ENCODE assay signal across 8 mouse cellular contexts in genomic region chr15:89452906-89453864, GRCm38 (mm10). TPM values are rescaled to one million over a fixed set of nuclear protein-coding genes. Genes with fewer than 3 reads are reported as not detected.
DNase-seq lines count a peak whose midpoint lies in the region; ATAC-seq and TF ChIP-seq lines count a peak whose summit lies in the region.

No protein-coding gene starts in this region.

- peak; percentile 74 for ATAC-seq in embryonic facial prominence, embryonic 14.5 days (ENCODE audit: low read depth)
- ATAC-seq in hematopoietic stem cell, adult 5-6 weeks (replicated peaks in 1 of 2; ENCODE audit: insufficient read depth in 1 of 2, low FRiP score in 2 of 2, low TSS enrichment in 1 of 2, low read depth in 1 of 2, poor library complexity in 2 of 2, severe bottlenecking in 2 of 2): peak; percentile 75 to 88
- ATAC-seq in limb, embryonic 11.5 days (ENCODE audit: insufficient number of reproducible peaks, low FRiP score, low TSS enrichment, low read depth): peak; percentile 69

- TF ChIP-seq CTCF in MEL (IDR thresholded peaks at IDR 0.05 in 2 of 3, conservative IDR thresholded peaks at IDR 0.05 in 1 of 3; ENCODE audit: control insufficient read depth in 1 of 3, insufficient read depth in 1 of 3, low read depth in 2 of 3, low read length in 3 of 3, poor library complexity in 1 of 3, severe bottlenecking in 1 of 3): no peak

- no peaks in the 10 kb centered on the region for H3K79me2 ChIP-seq in MEL (ENCODE audit: control insufficient read depth, insufficient read depth, low read length, poor library complexity)

- H3K4me2 ChIP-seq in embryonic facial prominence, embryonic 14.5 days (ENCODE audit: low read depth, low read length): peak overlapping the region; percentile 70
- H3K4me2 ChIP-seq in limb, embryonic 11.5 days (ENCODE audit: low read depth, severe bottlenecking): peak overlapping the region; percentile 88

- no peak for TF ChIP-seq RAD21 in MEL (IDR thresholded peaks at IDR 0.05; ENCODE audit: low read depth, low read length)

- H3K27me3 ChIP-seq in MEL (ENCODE audit: control insufficient read depth in 1 of 2, insufficient read depth in 2 of 2, low read length in 2 of 2): peaks cover 2 to 6% of the 10 kb centered on the region in 2 experiments; a peak in 3 of 4 replicates
- H3K27me3 ChIP-seq in embryonic facial prominence, embryonic 14.5 days (replicated peaks; ENCODE audit: control insufficient read depth, insufficient read depth, low read length): peaks cover 16% of the 10 kb centered on the region; the same call in 1 of the 2 replicates
- H3K27me3 ChIP-seq in limb, embryonic 11.5 days (ENCODE audit: control insufficient read depth, insufficient read depth, low read length): peaks cover 8% of the 10 kb centered on the region
- H3K27me3 ChIP-seq in midbrain, embryonic 10.5 days (ENCODE audit: low read depth, poor library complexity, severe bottlenecking): peaks cover 29% of the 10 kb centered on the region

- H3K4me3 ChIP-seq in MEL (ENCODE audit: control insufficient read depth in 1 of 2, insufficient read depth in 1 of 2, low read depth in 2 of 2, low read length in 2 of 2): no peak overlapping the region
- peak overlapping the region; percentile 41 for H3K4me3 ChIP-seq in embryonic facial prominence, embryonic 14.5 days (ENCODE audit: low read depth, low read length)
- peak overlapping the region; percentile 49 for H3K4me3 ChIP-seq in limb, embryonic 11.5 days (ENCODE audit: low read depth, low read length)
- peak overlapping the region; percentile 85 for H3K4me3 ChIP-seq in midbrain, embryonic 10.5 days

- H3K9me3 ChIP-seq in MEL (replicated peaks; ENCODE audit: insufficient read depth, low read length): no peaks in the 10 kb centered on the region
- no peaks in the 10 kb centered on the region for H3K9me3 ChIP-seq in embryonic facial prominence, embryonic 14.5 days (ENCODE audit: control insufficient read depth, low read length)
- H3K9me3 ChIP-seq in limb, embryonic 11.5 days (ENCODE audit: control insufficient read depth, low read length): no peaks in the 10 kb centered on the region
- no peaks in the 10 kb centered on the region for H3K9me3 ChIP-seq in midbrain, embryonic 10.5 days (replicated peaks)

- peak; percentile 55 for DNase-seq in 416B (ENCODE audit: low read depth)
- DNase-seq in MEL (ENCODE audit: low read depth, low spot score): peak; percentile 76
- DNase-seq in embryonic facial prominence, embryonic 14.5 days (ENCODE audit: low spot score): peak; percentile 77
- peak; percentile 89 for DNase-seq in limb, embryonic 11.5 days (ENCODE audit: low spot score)
- peak; percentile 57 for DNase-seq in midbrain, embryonic 10.5 days (ENCODE audit: low spot score)
- DNase-seq in testis, postnatal 10 days (ENCODE audit: low spot score): peak; percentile 85
- no peak for DNase-seq in frontal cortex, postnatal 36 days (ENCODE audit: low spot score in 2 of 2)

- TF ChIP-seq POLR2A in MEL (IDR thresholded peaks at IDR 0.05; ENCODE audit: control insufficient read depth in 1 of 2, insufficient read depth in 1 of 2, low read depth in 1 of 2, low read length in 2 of 2, poor library complexity in 1 of 2): no peak

- H3K4me1 ChIP-seq in MEL (ENCODE audit: control insufficient read depth in 1 of 2, insufficient read depth in 2 of 2, low read length in 2 of 2): no peaks in the 10 kb centered on the region
- peaks cover 6% of the 10 kb centered on the region; the same call in 1 of the 2 replicates for H3K4me1 ChIP-seq in embryonic facial prominence, embryonic 14.5 days (ENCODE audit: control insufficient read depth, insufficient read depth, low read length)
- H3K4me1 ChIP-seq in limb, embryonic 11.5 days (ENCODE audit: control insufficient read depth, insufficient read depth, low read length): 0 out of 2 replicates have a peak, but pooled peaks cover 4% of the 10 kb centered on the region
- peaks cover 28% of the 10 kb centered on the region for H3K4me1 ChIP-seq in midbrain, embryonic 10.5 days

- no peaks in the 10 kb centered on the region for H3K36me3 ChIP-seq in MEL (ENCODE audit: control insufficient read depth in 1 of 2, insufficient read depth in 2 of 2, low read length in 2 of 2)
- no peaks in the 10 kb centered on the region for H3K36me3 ChIP-seq in embryonic facial prominence, embryonic 14.5 days (ENCODE audit: control insufficient read depth, insufficient read depth, low read length)
- H3K36me3 ChIP-seq in limb, embryonic 11.5 days (ENCODE audit: control insufficient read depth, insufficient read depth, low read length): no peaks in the 10 kb centered on the region
- peaks cover 20% of the 10 kb centered on the region for H3K36me3 ChIP-seq in midbrain, embryonic 10.5 days

- H3K9ac ChIP-seq in MEL (ENCODE audit: control insufficient read depth, low read depth, low read length, poor library complexity, severe bottlenecking): no peak overlapping the region
- no peak overlapping the region for H3K9ac ChIP-seq in embryonic facial prominence, embryonic 14.5 days (ENCODE audit: low read depth, low read length)
- H3K9ac ChIP-seq in limb, embryonic 11.5 days (ENCODE audit: low read length): no peak overlapping the region

- WGBS in embryonic facial prominence, embryonic 14.5 days: 5% methylated on average over 24 of the region's 24 CpGs
- WGBS in limb, embryonic 11.5 days: 5% methylated on average over 24 of the region's 24 CpGs
- WGBS in midbrain, embryonic 10.5 days: 5% methylated on average over 24 of the region's 24 CpGs

- TF ChIP-seq EP300 in MEL (IDR thresholded peaks at IDR 0.05; ENCODE audit: low read depth in 1 of 2, low read length in 2 of 2): no peak

- no peak overlapping the region for H3K27ac ChIP-seq in MEL (ENCODE audit: control insufficient read depth, low read depth, low read length)
- no peak overlapping the region for H3K27ac ChIP-seq in embryonic facial prominence, embryonic 14.5 days (replicated peaks; ENCODE audit: low read depth, low read length)
- H3K27ac ChIP-seq in limb, embryonic 11.5 days (replicated peaks; ENCODE audit: low read depth, low read length): no peak overlapping the region
- H3K27ac ChIP-seq in midbrain, embryonic 10.5 days (replicated peaks): peak overlapping the region; percentile 93

TF ChIP-seq in MEL, 35 proteins besides CTCF, POLR2A, EP300 and RAD21:
- TF ChIP-seq MXI1 (IDR thresholded peaks at IDR 0.05; ENCODE audit: low read depth, low read length) (peak; percentile 84), SIN3A (IDR thresholded peaks at IDR 0.05; ENCODE audit: low read length) (peak; percentile 98), GATA1 (IDR thresholded peaks at IDR 0.05; ENCODE audit: low read depth, low read length) (0 out of 2 replicates have a peak, but pooled peaks have one; percentile 25), MEF2A (IDR thresholded peaks at IDR 0.05; ENCODE audit: extremely low read depth, insufficient replicate concordance, low read depth, low read length, poor library complexity, severe bottlenecking) (no peak)

RNA-seq across cellular contexts. Expression of gene Mapk8ip2, which starts 0.5 kb away (rescaled TPM):
- total RNA-seq in MEL (2012; rRNA removed): 0.04 TPM in 1 of 2 replicates, not detected in the other
- polyA plus RNA-seq in MEL (2012; ENCODE audit: insufficient read depth in 1 of 2, insufficient read length in 2 of 2, low read depth in 1 of 2, low replicate concordance in 2 of 2, missing spikeins in 1 of 2): under 1 TPM in 1 of 2 experiments, not detected in 1; 0.01 TPM
- polyA plus RNA-seq in embryonic facial prominence, embryonic 14.5 days (2014; fragmentation: Nextera tagmentation; extraction: Ambion mirVana): 4.3 and 5.2 TPM in 2 replicates
- total RNA-seq in hematopoietic stem cell, adult 5-6 weeks (2017): not detected in 2 replicates
- polyA plus RNA-seq in limb, embryonic 11.5 days (2014; fragmentation: Nextera tagmentation; extraction: Ambion mirVana): 1.3 and 1.5 TPM in 2 replicates
- 26.4 and 38.3 TPM in 2 replicates for polyA plus RNA-seq in midbrain, embryonic 10.5 days (2016; fragmentation: Nextera tagmentation; extraction: Ambion mirVana)

RNA-seq across cellular contexts. Expression of gene Chkb, which starts 23.5 kb away (rescaled TPM):
- total RNA-seq in MEL (2012; rRNA removed): 19.3 and 19.5 TPM in 2 replicates
- polyA plus RNA-seq in MEL (2012; ENCODE audit: insufficient read depth in 1 of 2, insufficient read length in 2 of 2, low read depth in 1 of 2, low replicate concordance in 2 of 2, missing spikeins in 1 of 2): 10 to 100 TPM in 1 of 2 experiments, not detected in 1; 51.3 TPM
- 44.7 and 48.1 TPM in 2 replicates for polyA plus RNA-seq in embryonic facial prominence, embryonic 14.5 days (2014; fragmentation: Nextera tagmentation; extraction: Ambion mirVana)
- total RNA-seq in hematopoietic stem cell, adult 5-6 weeks (2017): 29.7 and 32.6 TPM in 2 replicates
- 48.7 and 50.1 TPM in 2 replicates for polyA plus RNA-seq in limb, embryonic 11.5 days (2014; fragmentation: Nextera tagmentation; extraction: Ambion mirVana)
- 44.1 and 53.4 TPM in 2 replicates for polyA plus RNA-seq in midbrain, embryonic 10.5 days (2016; fragmentation: Nextera tagmentation; extraction: Ambion mirVana)

RNA-seq across cellular contexts. Expression of gene Gm44502, which starts 23.7 kb away (rescaled TPM):
- not detected in 2 replicates for total RNA-seq in MEL (2012; rRNA removed)
- polyA plus RNA-seq in MEL (2012; ENCODE audit: insufficient read depth in 1 of 2, insufficient read length in 2 of 2, low read depth in 1 of 2, low replicate concordance in 2 of 2, missing spikeins in 1 of 2): not detected
- not detected in 2 replicates for polyA plus RNA-seq in embryonic facial prominence, embryonic 14.5 days (2014; fragmentation: Nextera tagmentation; extraction: Ambion mirVana)
- total RNA-seq in hematopoietic stem cell, adult 5-6 weeks (2017): not detected in 2 replicates
- not detected in 2 replicates for polyA plus RNA-seq in limb, embryonic 11.5 days (2014; fragmentation: Nextera tagmentation; extraction: Ambion mirVana)
- 0.20 TPM in 1 of 2 replicates, not detected in the other for polyA plus RNA-seq in midbrain, embryonic 10.5 days (2016; fragmentation: Nextera tagmentation; extraction: Ambion mirVana)

RNA-seq across cellular contexts. Expression of gene C730034F03Rik, which starts 23.8 kb away (rescaled TPM):
- 2.5 and 3.8 TPM in 2 replicates for total RNA-seq in MEL (2012; rRNA removed)
- polyA plus RNA-seq in MEL (2012; ENCODE audit: insufficient read depth in 1 of 2, insufficient read length in 2 of 2, low read depth in 1 of 2, low replicate concordance in 2 of 2, missing spikeins in 1 of 2): 1 to 10 TPM in 1 of 2 experiments, not detected in 1; 1.6 TPM
- 1.1 and 2.3 TPM in 2 replicates for polyA plus RNA-seq in embryonic facial prominence, embryonic 14.5 days (2014; fragmentation: Nextera tagmentation; extraction: Ambion mirVana)
- 4.9 and 13.3 TPM in 2 replicates for total RNA-seq in hematopoietic stem cell, adult 5-6 weeks (2017)
- polyA plus RNA-seq in limb, embryonic 11.5 days (2014; fragmentation: Nextera tagmentation; extraction: Ambion mirVana): 1.7 and 2.0 TPM in 2 replicates
- 4.7 and 5.4 TPM in 2 replicates for polyA plus RNA-seq in midbrain, embryonic 10.5 days (2016; fragmentation: Nextera tagmentation; extraction: Ambion mirVana)

RNA-seq across cellular contexts. Expression of gene Arsa, which starts 24.0 kb away (rescaled TPM):
- 8.4 and 9.1 TPM in 2 replicates for total RNA-seq in MEL (2012; rRNA removed)
- polyA plus RNA-seq in MEL (2012; ENCODE audit: insufficient read depth in 1 of 2, insufficient read length in 2 of 2, low read depth in 1 of 2, low replicate concordance in 2 of 2, missing spikeins in 1 of 2): 10 to 100 TPM in 1 of 2 experiments, not detected in 1; 28.1 TPM
- 18.5 and 20.7 TPM in 2 replicates for polyA plus RNA-seq in embryonic facial prominence, embryonic 14.5 days (2014; fragmentation: Nextera tagmentation; extraction: Ambion mirVana)
- 7.1 and 11.3 TPM in 2 replicates for total RNA-seq in hematopoietic stem cell, adult 5-6 weeks (2017)
- 7.6 and 8.4 TPM in 2 replicates for polyA plus RNA-seq in limb, embryonic 11.5 days (2014; fragmentation: Nextera tagmentation; extraction: Ambion mirVana)
- 13.5 and 14.0 TPM in 2 replicates for polyA plus RNA-seq in midbrain, embryonic 10.5 days (2016; fragmentation: Nextera tagmentation; extraction: Ambion mirVana)

Comparison
In these comparisons a context has a peak if more than half of its experiments do, and no peak if none do; other contexts are left out.
1. DNase-seq: peak in 416B (single experiment), MEL (single experiment), embryonic facial prominence, embryonic 14.5 days (single experiment), limb, embryonic 11.5 days (single experiment), midbrain, embryonic 10.5 days (single experiment) and testis, postnatal 10 days (single experiment); none in frontal cortex, postnatal 36 days (0 of 2).
2. H3K4me3 ChIP-seq: peak in embryonic facial prominence, embryonic 14.5 days (single experiment), limb, embryonic 11.5 days (single experiment) and midbrain, embryonic 10.5 days (single experiment); none in MEL (0 of 2).
3. Peak in every context shown above with its lines, with median percentiles within 50 percentile points of each other: ATAC-seq.